Mouse (Mus musculus) embryonic fibroblast, embryonic 13.5 days (primary cell): Measurements from ENCODE around the gene Apba3.

ENCODE experiments used
- CTCF ChIP-seq: IDR thresholded peaks from 2 replicates; pipeline ENCODE4 v1.5.1; 2011; ENCODE audit warnings: mild to moderate bottlenecking, control low read depth, low read length, moderate library complexity, borderline replicate concordance; ENCODE audit not compliant: insufficient read depth
- POLR2A ChIP-seq: IDR thresholded peaks from 2 replicates; pipeline ENCODE4 v1.6.1; 2011; ENCODE audit warnings: low read depth, mild to moderate bottlenecking, control low read depth, low read length, moderate library complexity

DNA sequence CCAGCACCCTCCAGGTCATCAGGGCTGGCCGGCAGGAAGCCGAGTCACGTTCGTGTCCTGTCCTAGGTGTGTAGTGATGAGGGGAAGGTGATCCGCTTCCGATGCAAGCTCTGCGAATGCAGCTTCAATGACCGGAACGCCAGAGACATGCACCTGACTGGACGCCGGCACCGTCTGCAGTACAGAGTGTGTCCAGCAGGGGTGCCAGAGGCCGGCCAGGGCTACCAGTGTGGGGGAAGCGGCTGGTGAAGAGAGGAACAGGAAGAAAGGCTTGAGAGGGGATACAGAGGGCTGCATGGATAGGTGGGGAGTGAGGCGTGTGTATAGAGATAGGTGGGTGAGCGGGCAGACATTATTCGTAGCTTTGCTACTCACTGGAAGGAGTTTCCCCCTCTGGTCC lies 22.2 kb upstream of the Apba3 start:
- TF ChIP-seq POLR2A: no peak
- TF ChIP-seq CTCF: peak; percentile 72; the same call in 1 of the 2 replicates
